In the genomic region with DNA sequence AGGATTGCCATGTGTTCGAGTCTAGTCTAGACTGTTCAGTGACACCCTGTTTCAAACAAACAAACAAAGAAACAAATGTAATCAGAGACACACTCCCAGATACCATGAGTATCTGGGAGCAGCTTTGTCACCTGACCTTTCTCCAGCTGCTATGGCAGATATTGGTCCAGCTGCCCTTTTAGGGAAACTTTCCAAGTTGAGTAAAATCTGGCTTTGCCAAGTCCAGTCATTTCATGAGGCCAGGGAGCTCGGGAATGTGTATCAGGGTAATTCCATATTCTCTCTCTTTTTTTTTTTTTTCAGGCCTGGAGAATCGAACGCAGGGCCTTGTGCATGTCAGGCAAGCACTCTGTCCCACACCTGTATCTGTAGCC, we compare ENCODE assay signal across 39 mouse cellular contexts. TPM values are rescaled to one million over a fixed set of nuclear protein-coding genes. Genes with fewer than 3 reads are reported as not detected.
"Had no signal": no experiment of that assay in that cellular context is flagged by ENCODE, and none has a peak within 500 bp of the region (broad histone marks: within the 10 kb centered on the region; RNA-seq: fewer than 3 reads in every experiment).

No protein-coding gene starts in this region.

- ATAC-seq: forebrain, embryonic 13.5 days; forebrain, embryonic 14.5 days; forebrain, embryonic 15.5 days; forebrain, embryonic 16.5 days; forebrain, postnatal 0 days had no signal

- H3K4me2 ChIP-seq: embryonic facial prominence, embryonic 12.5 days; embryonic facial prominence, embryonic 13.5 days; embryonic facial prominence, embryonic 15.5 days; forebrain, embryonic 12.5 days; forebrain, embryonic 13.5 days; forebrain, embryonic 15.5 days had no signal

- H3K9ac ChIP-seq: embryonic facial prominence, embryonic 12.5 days; embryonic facial prominence, embryonic 13.5 days; embryonic facial prominence, embryonic 15.5 days; forebrain, embryonic 12.5 days; forebrain, embryonic 13.5 days; forebrain, embryonic 15.5 days; forebrain, postnatal 0 days had no signal

- H3K4me3 ChIP-seq: embryonic facial prominence, embryonic 10.5 days; embryonic facial prominence, embryonic 12.5 days; embryonic facial prominence, embryonic 13.5 days; embryonic facial prominence, embryonic 15.5 days; erythroblast, embryonic 14.5 days; forebrain, embryonic 10.5 days; forebrain, embryonic 12.5 days; forebrain, embryonic 13.5 days; forebrain, embryonic 15.5 days; gastrocnemius, adult 2 months; heart, adult 2 months had no signal

- H3K4me1 ChIP-seq: embryonic facial prominence, embryonic 15.5 days; forebrain, embryonic 13.5 days; forebrain, embryonic 15.5 days had no signal

- H3K9me3 ChIP-seq: embryonic facial prominence, embryonic 10.5 days; embryonic facial prominence, embryonic 12.5 days; embryonic facial prominence, embryonic 13.5 days; forebrain, embryonic 10.5 days; forebrain, embryonic 12.5 days; forebrain, embryonic 13.5 days; forebrain, embryonic 15.5 days had no signal

- H3K27ac ChIP-seq: embryonic facial prominence, embryonic 10.5 days; embryonic facial prominence, embryonic 12.5 days; embryonic facial prominence, embryonic 13.5 days; embryonic facial prominence, embryonic 15.5 days; forebrain, embryonic 12.5 days; forebrain, embryonic 13.5 days; forebrain, embryonic 15.5 days; gastrocnemius, adult 2 months; heart, adult 2 months had no signal

- DNase-seq: cerebellum, adult 8-10 months; cerebellum, adult 9-10 months; cerebellum, adult 9-11 months; cerebellum, postnatal 10 days; cerebellum, postnatal 14 days; cerebellum, postnatal 25 days; cerebellum, postnatal 36 days; embryo, embryonic 11 days; forebrain, postnatal 0 days; gastrocnemius, adult 2 months; gastrocnemius, postnatal 10 days; gastrocnemius, postnatal 14 days; gastrocnemius, postnatal 25 days; heart, adult 11 months; heart, adult 18-20 months; heart, adult 2 months had no signal

- H3K36me3 ChIP-seq: embryonic facial prominence, embryonic 10.5 days; embryonic facial prominence, embryonic 12.5 days; embryonic facial prominence, embryonic 13.5 days; embryonic facial prominence, embryonic 15.5 days; forebrain, embryonic 10.5 days; forebrain, embryonic 12.5 days; forebrain, embryonic 15.5 days had no signal

- H3K27me3 ChIP-seq: embryonic facial prominence, embryonic 13.5 days; embryonic facial prominence, embryonic 15.5 days; forebrain, embryonic 12.5 days; forebrain, embryonic 13.5 days; forebrain, embryonic 15.5 days had no signal

RNA-seq across cellular contexts. Expression of gene Igfbp1, which starts 2.3 kb away (rescaled TPM):
- total RNA-seq: common myeloid progenitor, adult 5-6 weeks; forebrain, postnatal 0 days; gastrocnemius, adult 18-20 months; gastrocnemius, adult 2 months; gastrocnemius, adult 8-10 months; gastrocnemius, postnatal 14 days; gastrocnemius, postnatal 25 days; gastrocnemius, postnatal 36 days; granulocyte monocyte progenitor cell, adult 5-6 weeks; heart, adult 18-20 months; heart, adult 2 months had no signal
- polyA plus RNA-seq: forebrain, embryonic 12.5 days; forebrain, postnatal 0 days; heart, adult 2 months had no signal

RNA-seq across cellular contexts. Expression of gene Gm11985, which starts 6.9 kb away (rescaled TPM):
- total RNA-seq: common myeloid progenitor, adult 5-6 weeks; forebrain, postnatal 0 days; gastrocnemius, adult 18-20 months; gastrocnemius, adult 2 months; gastrocnemius, adult 8-10 months; gastrocnemius, postnatal 10 days; gastrocnemius, postnatal 14 days; gastrocnemius, postnatal 25 days; gastrocnemius, postnatal 36 days; gastrocnemius, postnatal 4 days; granulocyte monocyte progenitor cell, adult 5-6 weeks; heart, adult 18-20 months; heart, adult 2 months had no signal
- polyA plus RNA-seq: cortical plate, adult 2 months; embryonic facial prominence, embryonic 11.5 days; embryonic facial prominence, embryonic 12.5 days; embryonic facial prominence, embryonic 13.5 days; embryonic facial prominence, embryonic 14.5 days; embryonic facial prominence, embryonic 15.5 days; erythroblast, embryonic 14.5 days; forebrain, embryonic 10.5 days; forebrain, embryonic 11.5 days; forebrain, embryonic 12.5 days; forebrain, embryonic 13.5 days; forebrain, embryonic 14.5 days; forebrain, embryonic 15.5 days; forebrain, embryonic 16.5 days; forebrain, postnatal 0 days; frontal cortex, adult 2 months; gonadal fat pad, adult 2 months; heart, adult 2 months had no signal

RNA-seq across cellular contexts. Expression of gene Igfbp3, which starts 18.4 kb away (rescaled TPM):
- total RNA-seq: granulocyte monocyte progenitor cell, adult 5-6 weeks had no signal
